Mouse (Mus musculus) frontal cortex, postnatal 36 days (tissue): ENCODE measurements around the gene Ric3.

Experiments used
- DNase-seq, 2 experiments: peaks; one replicate each; pipeline ENCODE4 v3.0.0; 2022; ENCODE audit warnings: low spot score in 2 of 2

The Ric3 gene

GRCm38 (mm10) chr7:109000315-109000954 is 82.7 kb downstream of the Ric3 start:
- peak in 1 of 2 experiments; percentile 65 for DNase-seq

- no peak for DNase-seq
These were observed 87.0 kb downstream of the Ric3 start for GRCm38 (mm10) chr7:108996156-108996555.

GRCm38 (mm10) chr7:108993881-108994291 is 89.2 kb downstream of the Ric3 start:
- no peak for DNase-seq

- no peak for DNase-seq
These were observed 89.9 kb downstream of the Ric3 start for GRCm38 (mm10) chr7:108993230-108993629.

- peak; percentile 71 to 83 for DNase-seq
These were observed 91.9 kb downstream of the Ric3 start for GRCm38 (mm10) chr7:108991207-108991606.

GRCm38 (mm10) chr7:108985934-108986708 is 97.0 kb downstream of the Ric3 start:
- no peak for DNase-seq
